Mouse (Mus musculus) 416B (cell line): ENCODE results near the gene Klhdc7b.

Experiments
- DNase-seq: peaks from one replicate; pipeline ENCODE4 v3.0.0; 2011; ENCODE audit warnings: low read depth

Gene Klhdc7b

GRCm38 (mm10) chr15:89428136-89428790, 43.5 kb downstream of the Klhdc7b start:
- no peak for DNase-seq

- DNase-seq = no peak
Observed at GRCm38 (mm10) chr15:89428821-89429351, 44.2 kb downstream of the Klhdc7b start.

GRCm38 (mm10) chr15:89429352-89430221, 44.9 kb downstream of the Klhdc7b start, which contains the start of the genes C730034F03Rik, Gm44502 and Chkb:
Gene C730034F03Rik (plus strand): TSS chr15:89429589.
Gene Gm44502 (minus strand): TSS chr15:89429696.
Gene Chkb (minus strand): TSS chr15:89429908.
- DNase-seq = peak; percentile 99

GRCm38 (mm10) chr15:89430341-89430740, 45.6 kb downstream of the Klhdc7b start:
- DNase-seq = peak; percentile 68

GRCm38 (mm10) chr15:89430771-89431170, 46.1 kb downstream of the Klhdc7b start:
- peak; percentile 52 for DNase-seq

GRCm38 (mm10) chr15:89431271-89431670, 46.6 kb downstream of the Klhdc7b start:
- DNase-seq = no peak

- no peak for DNase-seq
Observed at GRCm38 (mm10) chr15:89431806-89432205, 47.1 kb downstream of the Klhdc7b start.

GRCm38 (mm10) chr15:89432946-89433345, 48.2 kb downstream of the Klhdc7b start:
- DNase-seq = no peak

- no peak for DNase-seq
Observed at GRCm38 (mm10) chr15:89434136-89434535, 49.4 kb downstream of the Klhdc7b start.

- peak; percentile 88 for DNase-seq
Observed at GRCm38 (mm10) chr15:89435878-89436277, 51.2 kb downstream of the Klhdc7b start.
